Mouse (Mus musculus): Measurements from ENCODE around the gene Ctsz.

Gene Ctsz

GRCm38 (mm10) chr2:174441898-174442297 lies 3.1 kb upstream of the Ctsz start:
- no peak for DNase-seq (ENCODE audit: low spot score)

GRCm38 (mm10) chr2:174439961-174440360 lies 1.1 kb upstream of the Ctsz start:
- no peak for DNase-seq (ENCODE audit: low spot score)

GRCm38 (mm10) chr2:174439450-174439838 lies 605 bp upstream of the Ctsz start:
- DNase-seq (ENCODE audit: low spot score) = no peak

GRCm38 (mm10) chr2:174438181-174438580 lies 658 bp downstream of the Ctsz start:
- DNase-seq (ENCODE audit: low spot score) = no peak

- DNase-seq (ENCODE audit: low spot score) = no peak
Measured at GRCm38 (mm10) chr2:174437697-174437982, 1.2 kb downstream of the Ctsz start.

GRCm38 (mm10) chr2:174436916-174437696 lies 1.7 kb downstream of the Ctsz start:
- no peak for DNase-seq (ENCODE audit: low spot score)

- DNase-seq (ENCODE audit: low spot score) = no peak
Measured at GRCm38 (mm10) chr2:174436076-174436701, 2.6 kb downstream of the Ctsz start.

GRCm38 (mm10) chr2:174434943-174435342 lies 3.9 kb downstream of the Ctsz start:
- DNase-seq (ENCODE audit: low spot score) = no peak

- DNase-seq (ENCODE audit: low spot score) = no peak
Measured at GRCm38 (mm10) chr2:174428996-174429591, 9.7 kb downstream of the Ctsz start.

GRCm38 (mm10) chr2:174428076-174428835 lies 10.6 kb downstream of the Ctsz start:
- no peak for DNase-seq (ENCODE audit: low spot score)

- no peak for DNase-seq (ENCODE audit: low spot score)
Measured at GRCm38 (mm10) chr2:174426856-174427255, 12.0 kb downstream of the Ctsz start.

- no peak for DNase-seq (ENCODE audit: low spot score)
Measured at GRCm38 (mm10) chr2:174424301-174425085, 14.3 kb downstream of the Ctsz start.

- no peak for DNase-seq (ENCODE audit: low spot score)
Measured at GRCm38 (mm10) chr2:174421107-174421506, 17.7 kb downstream of the Ctsz start.

- DNase-seq (ENCODE audit: low spot score) = peak; percentile 97
Measured at GRCm38 (mm10) chr2:174415731-174416310, 23.0 kb downstream of the Ctsz start, which contains the start of gene Nelfcd. TSS of gene Nelfcd (plus strand) at chr2:174415804.

GRCm38 (mm10) chr2:174415001-174415730 lies 23.7 kb downstream of the Ctsz start:
- no peak for DNase-seq (ENCODE audit: low spot score)

GRCm38 (mm10) chr2:174413127-174413526 lies 25.7 kb downstream of the Ctsz start:
- DNase-seq (ENCODE audit: low spot score) = no peak

- DNase-seq (ENCODE audit: low spot score) = no peak
Measured at GRCm38 (mm10) chr2:174410222-174410621, 28.6 kb downstream of the Ctsz start.

GRCm38 (mm10) chr2:174400396-174400795 lies 38.4 kb downstream of the Ctsz start:
- no peak for DNase-seq (ENCODE audit: low spot score)

GRCm38 (mm10) chr2:174397881-174398280 lies 41.0 kb downstream of the Ctsz start:
- no peak for DNase-seq (ENCODE audit: low spot score)

GRCm38 (mm10) chr2:174397065-174397464 lies 41.8 kb downstream of the Ctsz start:
- no peak for DNase-seq (ENCODE audit: low spot score)

- no peak for DNase-seq (ENCODE audit: low spot score)
Measured at GRCm38 (mm10) chr2:174396643-174397042, 42.2 kb downstream of the Ctsz start.
